Mouse (Mus musculus) liver, postnatal 0 days (tissue): ENCODE measurements at regions not wholly inside any gene's neighbourhood (a gene's known extent, or its start where the extent isn't known, plus 50 kb on each side); places are given as distances from the start of the nearest gene placed in this dataset.

Source experiments
- CTCF ChIP-seq: sonication (generic); IDR thresholded peaks from 2 replicates; pipeline ENCODE4 v1.5.1; 2016; ENCODE audit warnings: antibody characterized with exemption, low read depth
- EP300 ChIP-seq: IDR thresholded peaks from 2 replicates; pipeline ENCODE4 v1.6.1; 2016; ENCODE audit warnings: antibody characterized with exemption, low read depth, mild to moderate bottlenecking

DNA sequence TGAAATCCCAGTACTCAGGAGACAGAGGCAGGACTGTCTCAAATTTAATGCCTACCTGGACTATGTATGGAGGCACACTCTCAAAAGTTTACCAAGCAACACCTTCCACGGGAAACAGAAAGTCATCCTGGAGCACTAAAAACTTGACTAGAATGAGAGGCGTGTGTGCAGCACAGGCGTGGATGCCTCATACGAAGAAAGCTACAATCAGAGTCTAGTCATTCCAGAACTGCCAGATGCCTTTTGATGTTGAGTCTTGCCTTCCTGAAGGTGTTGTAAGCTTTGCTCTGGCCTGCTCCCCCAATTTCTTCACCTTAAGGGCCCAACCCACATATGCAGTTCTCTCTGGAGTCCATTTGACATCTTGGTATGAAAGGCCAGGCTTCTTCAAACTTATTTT, 356.0 kb downstream of the Rnf144a start:
- TF ChIP-seq CTCF (no peak), EP300 (no peak)
